Mouse (Mus musculus) C2C12 (cell line): ENCODE results near the gene Ptpn3. TPM values are rescaled to one million over a fixed set of nuclear protein-coding genes. Genes with fewer than 3 reads are reported as not detected.

ENCODE experiments used
- H3K27me3 ChIP-seq: one replicate; pipeline ENCODE4 v1.6.1; 2011; ENCODE audit not compliant: control insufficient read depth, insufficient read depth, insufficient read length
- H3K36me3 ChIP-seq: one replicate; pipeline ENCODE4 v1.6.1; 2011; ENCODE audit not compliant: control insufficient read depth, insufficient read depth
- H3K4me3 ChIP-seq: one replicate; pipeline ENCODE4 v1.5.1; 2011; ENCODE audit warnings: mild to moderate bottlenecking, control low read depth; ENCODE audit not compliant: poor library complexity, insufficient read depth, severe bottlenecking
- H3K79me2 ChIP-seq: one replicate; pipeline ENCODE4 v1.6.1; 2011; ENCODE audit not compliant: control insufficient read depth, insufficient read depth
- H3K79me3 ChIP-seq: one replicate; pipeline ENCODE4 v1.6.1; 2011; ENCODE audit warnings: low read depth, control low read depth
- H3ac ChIP-seq: one replicate; pipeline ENCODE3; 2011; ENCODE audit warnings: low read depth; ENCODE audit not compliant: control insufficient read depth, insufficient read length
- CEBPB ChIP-seq: IDR thresholded peaks from one replicate; pipeline ENCODE4 v1.6.1; 2011; ENCODE audit warnings: low read depth, mild to moderate bottlenecking, control low read depth, moderate library complexity
- CTCF ChIP-seq: IDR thresholded peaks from one replicate; pipeline ENCODE4 v1.5.1; 2011; ENCODE audit not compliant: control insufficient read depth, insufficient read depth, insufficient read length
- FOSL1 ChIP-seq: IDR thresholded peaks from one replicate; pipeline ENCODE4 v1.8.0; 2011; ENCODE audit warnings: mild to moderate bottlenecking, low read length; ENCODE audit not compliant: poor library complexity, insufficient read depth, severe bottlenecking
- MAX ChIP-seq: IDR thresholded peaks from one replicate; pipeline ENCODE4 v1.6.1; 2011; ENCODE audit warnings: mild to moderate bottlenecking, control low read depth
- MYOD1 ChIP-seq: IDR thresholded peaks from one replicate; pipeline ENCODE4 v1.6.1; 2011; ENCODE audit warnings: low read depth; ENCODE audit not compliant: control insufficient read depth, insufficient read length
- MYOG ChIP-seq: IDR thresholded peaks from one replicate; pipeline ENCODE4 v1.6.1; 2011; ENCODE audit not compliant: control insufficient read depth, insufficient read length; ENCODE audit errors: extremely low read depth
- USF1 ChIP-seq: IDR thresholded peaks from one replicate; pipeline ENCODE4 v1.6.1; 2011; ENCODE audit warnings: low read depth, mild to moderate bottlenecking, control low read depth, moderate library complexity
- polyA plus RNA-seq: library from polyadenylated mRNA; unstranded; fragments of >200 nt; fragmentation: generic; extraction: Trizol; gene quantifications from one replicate; pipeline ENCODE4 v1.2.1, GENCODE M21; 2012; ENCODE audit warnings: missing spikeins

The Ptpn3 gene
- polyA plus RNA-seq, 1 experiment: 3.1 TPM

GRCm38 (mm10) chr4:57282630-57283029 is 19.0 kb downstream of the Ptpn3 start:
- TF ChIP-seq CEBPB: no peak
- no peak for TF ChIP-seq FOSL1
- no peak for TF ChIP-seq CTCF
- TF ChIP-seq MYOD1: no peak
- no peaks in the 10 kb centered on the region for H3K79me3 ChIP-seq
- no peaks in the 10 kb centered on the region for H3K27me3 ChIP-seq
- no peak overlapping the region for H3ac ChIP-seq
- no peaks in the 10 kb centered on the region for H3K36me3 ChIP-seq
- H3K79me2 ChIP-seq: no peaks in the 10 kb centered on the region
- no peak overlapping the region for H3K4me3 ChIP-seq

DNA sequence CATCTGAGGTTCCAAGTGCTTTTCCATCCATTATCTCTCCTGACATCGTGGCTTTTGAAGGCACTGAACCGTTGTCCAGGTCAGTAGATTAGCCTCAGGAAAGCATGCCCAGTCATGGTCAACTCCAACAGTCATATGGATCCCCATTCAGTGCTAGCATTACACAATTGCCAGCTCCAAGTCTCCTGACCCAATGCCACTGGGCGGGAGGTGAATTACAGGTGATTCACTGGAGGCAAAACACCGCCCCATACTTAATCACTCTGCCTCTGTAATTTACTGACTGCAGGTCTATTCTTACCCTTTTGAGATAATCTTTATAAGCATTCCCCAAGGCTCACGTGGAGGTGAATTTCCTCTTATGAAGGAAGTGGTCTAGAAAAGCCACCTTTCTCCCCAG is 19.5 kb downstream of the Ptpn3 start:
- H3K4me3 ChIP-seq: no peak overlapping the region
- TF ChIP-seq CTCF (no peak), USF1 (no peak), MAX (no peak), MYOG (no peak), FOSL1 (no peak), CEBPB (no peak), MYOD1 (no peak)
- no peaks in the 10 kb centered on the region for H3K36me3 ChIP-seq
- H3K27me3 ChIP-seq: no peaks in the 10 kb centered on the region
- H3K79me3 ChIP-seq: no peaks in the 10 kb centered on the region
- no peak overlapping the region for H3ac ChIP-seq
- no peaks in the 10 kb centered on the region for H3K79me2 ChIP-seq

DNA sequence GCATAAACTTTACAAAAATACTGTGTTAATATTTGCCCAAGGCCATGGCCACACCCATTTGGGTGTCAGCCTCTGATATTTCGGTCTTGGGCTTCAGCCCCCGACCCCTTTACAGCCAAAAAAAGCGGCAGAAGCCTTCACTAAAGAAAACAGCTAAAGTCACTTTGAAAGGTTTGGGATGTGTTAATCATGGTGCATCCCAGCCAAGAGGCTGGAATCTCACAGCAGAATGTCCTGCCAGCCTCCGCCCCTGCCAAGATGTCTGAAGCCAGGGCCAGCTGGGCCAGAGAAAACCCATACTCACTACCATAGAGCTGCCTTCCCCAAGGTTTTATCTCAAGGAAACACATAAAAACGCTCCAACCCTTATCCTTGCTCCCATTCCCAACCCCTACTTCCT is 20.7 kb downstream of the Ptpn3 start:
- H3K36me3 ChIP-seq: no peaks in the 10 kb centered on the region
- TF ChIP-seq MYOD1 (no peak), MAX (no peak), CEBPB (no peak), MYOG (no peak), FOSL1 (no peak), CTCF (no peak), USF1 (no peak)
- no peaks in the 10 kb centered on the region for H3K27me3 ChIP-seq
- no peaks in the 10 kb centered on the region for H3K79me3 ChIP-seq
- H3K79me2 ChIP-seq: no peaks in the 10 kb centered on the region
- H3K4me3 ChIP-seq: no peak overlapping the region
- H3ac ChIP-seq: no peak overlapping the region

GRCm38 (mm10) chr4:57279229-57279628 is 22.4 kb downstream of the Ptpn3 start:
- no peak overlapping the region for H3K4me3 ChIP-seq
- TF ChIP-seq FOSL1: no peak
- TF ChIP-seq USF1: no peak
- TF ChIP-seq MYOD1: no peak
- TF ChIP-seq CTCF: no peak
- TF ChIP-seq MAX: no peak
- TF ChIP-seq CEBPB: no peak
- TF ChIP-seq MYOG: no peak
- no peaks in the 10 kb centered on the region for H3K27me3 ChIP-seq
- H3K36me3 ChIP-seq: no peaks in the 10 kb centered on the region
- no peak overlapping the region for H3ac ChIP-seq
- H3K79me2 ChIP-seq: no peaks in the 10 kb centered on the region
- H3K79me3 ChIP-seq: no peaks in the 10 kb centered on the region

DNA sequence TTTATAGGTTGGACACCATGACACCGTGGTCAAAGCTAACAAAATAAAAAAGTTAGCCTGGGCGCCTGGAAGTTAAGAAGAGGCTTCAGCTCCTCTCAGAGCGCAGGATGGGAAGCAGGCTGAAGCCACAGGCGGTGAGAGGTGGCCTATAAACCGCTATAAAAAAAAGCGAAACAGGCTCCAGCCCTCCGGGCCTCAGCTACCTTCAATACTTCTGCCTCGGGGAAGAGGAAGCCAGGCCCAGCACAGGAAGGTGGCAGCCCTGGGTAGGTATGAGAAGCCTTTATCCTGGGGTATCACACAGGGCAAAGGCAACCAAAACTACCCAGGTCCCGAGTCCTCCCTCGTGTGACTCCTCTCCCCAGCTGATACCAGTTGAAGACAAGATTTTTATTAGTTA is 22.8 kb downstream of the Ptpn3 start:
- TF ChIP-seq MAX: no peak
- no peak for TF ChIP-seq USF1
- no peak for TF ChIP-seq CEBPB
- TF ChIP-seq FOSL1: no peak
- TF ChIP-seq MYOG: no peak
- no peak for TF ChIP-seq MYOD1
- TF ChIP-seq CTCF: no peak
- Histone ChIP-seq H3K4me3 (no peak overlapping the region), H3K36me3 (no peaks in the 10 kb centered on the region)

GRCm38 (mm10) chr4:57277671-57278070 is 24.0 kb downstream of the Ptpn3 start:
- TF ChIP-seq CEBPB (no peak), MYOG (no peak), FOSL1 (no peak), MYOD1 (no peak), CTCF (no peak), USF1 (no peak), MAX (no peak)
- no peak overlapping the region for H3ac ChIP-seq
- no peaks in the 10 kb centered on the region for H3K36me3 ChIP-seq
- H3K79me3 ChIP-seq: no peaks in the 10 kb centered on the region
- no peaks in the 10 kb centered on the region for H3K79me2 ChIP-seq
- H3K27me3 ChIP-seq: no peaks in the 10 kb centered on the region
- no peak overlapping the region for H3K4me3 ChIP-seq

More for the DNA sequence above, 22.8 kb downstream of the Ptpn3 start:
- H3ac ChIP-seq: no peak overlapping the region
- H3K79me2 ChIP-seq: no peaks in the 10 kb centered on the region
- H3K27me3 ChIP-seq: no peaks in the 10 kb centered on the region
- H3K79me3 ChIP-seq: no peaks in the 10 kb centered on the region
